Mouse (Mus musculus): Measurements from ENCODE around the gene Nup54. TPM values are rescaled to one million over a fixed set of nuclear protein-coding genes. Genes with fewer than 3 reads are reported as not detected.

Nup54 gene
- polyA plus RNA-seq, 1 experiment: 26.9 TPM

- H3K36me3 ChIP-seq (ENCODE audit: control insufficient read depth, insufficient read depth, low read length): no peaks in the 10 kb centered on the region
- no peak for TF ChIP-seq CTCF (IDR thresholded peaks at IDR 0.05; ENCODE audit: borderline replicate concordance, control insufficient read depth, extremely low read depth, insufficient read depth, low read length, poor library complexity)
- no peaks in the 10 kb centered on the region for H3K27me3 ChIP-seq (ENCODE audit: control insufficient read depth, insufficient read depth, low read length)
- no peak overlapping the region for H3K4me3 ChIP-seq (ENCODE audit: control insufficient read depth, insufficient read depth, low read length)
- peak overlapping the region; percentile 77 for H3K27ac ChIP-seq (ENCODE audit: control insufficient read depth, insufficient read depth, low read length)
- DNase-seq: peak; percentile 46
- peaks cover 15% of the 10 kb centered on the region for H3K4me1 ChIP-seq (replicated peaks; ENCODE audit: control insufficient read depth, insufficient read depth, low read length)
- WGBS: 13% methylated on average over 6 of the region's 6 CpGs
Measured at GRCm38 (mm10) chr5:92374721-92375142, 60.3 kb downstream of the Nup54 start.

- WGBS: 50% methylated on average over 2 of the region's 2 CpGs
- TF ChIP-seq CTCF (IDR thresholded peaks at IDR 0.05; ENCODE audit: borderline replicate concordance, control insufficient read depth, extremely low read depth, insufficient read depth, low read length, poor library complexity): no peak
- TF ChIP-seq POLR2A (IDR thresholded peaks at IDR 0.05; ENCODE audit: control insufficient read depth, extremely low read depth, insufficient read depth, low read length, poor library complexity): no peak
- peaks cover 15% of the 10 kb centered on the region for H3K4me1 ChIP-seq (replicated peaks; ENCODE audit: control insufficient read depth, insufficient read depth, low read length)
- DNase-seq: no peak
- no peak overlapping the region for H3K4me3 ChIP-seq (ENCODE audit: control insufficient read depth, insufficient read depth, low read length)
- no peaks in the 10 kb centered on the region for H3K27me3 ChIP-seq (ENCODE audit: control insufficient read depth, insufficient read depth, low read length)
- no peak overlapping the region for H3K27ac ChIP-seq (ENCODE audit: control insufficient read depth, insufficient read depth, low read length)
- H3K36me3 ChIP-seq (ENCODE audit: control insufficient read depth, insufficient read depth, low read length): no peaks in the 10 kb centered on the region
Measured at GRCm38 (mm10) chr5:92372605-92373004, 62.4 kb downstream of the Nup54 start.

GRCm38 (mm10) chr5:92371361-92371976, 63.5 kb downstream of the Nup54 start:
- no peak overlapping the region for H3K27ac ChIP-seq (ENCODE audit: control insufficient read depth, insufficient read depth, low read length)
- no peak for TF ChIP-seq POLR2A (IDR thresholded peaks at IDR 0.05; ENCODE audit: control insufficient read depth, extremely low read depth, insufficient read depth, low read length, poor library complexity)
- TF ChIP-seq CTCF (IDR thresholded peaks at IDR 0.05; ENCODE audit: borderline replicate concordance, control insufficient read depth, extremely low read depth, insufficient read depth, low read length, poor library complexity): no peak
- no peak for DNase-seq
- H3K36me3 ChIP-seq (ENCODE audit: control insufficient read depth, insufficient read depth, low read length): no peaks in the 10 kb centered on the region
- peaks cover 15% of the 10 kb centered on the region for H3K4me1 ChIP-seq (replicated peaks; ENCODE audit: control insufficient read depth, insufficient read depth, low read length)
- no peaks in the 10 kb centered on the region for H3K27me3 ChIP-seq (ENCODE audit: control insufficient read depth, insufficient read depth, low read length)
- 96% methylated on average over 14 of the region's 14 CpGs for WGBS
- no peak overlapping the region for H3K4me3 ChIP-seq (ENCODE audit: control insufficient read depth, insufficient read depth, low read length)

- Histone ChIP-seq H3K36me3 (ENCODE audit: control insufficient read depth, insufficient read depth, low read length) (no peaks in the 10 kb centered on the region), H3K4me3 (ENCODE audit: control insufficient read depth, insufficient read depth, low read length) (no peak overlapping the region), H3K4me1 (replicated peaks; ENCODE audit: control insufficient read depth, insufficient read depth, low read length) (peaks cover 12% of the 10 kb centered on the region), H3K27ac (ENCODE audit: control insufficient read depth, insufficient read depth, low read length) (no peak overlapping the region), H3K27me3 (ENCODE audit: control insufficient read depth, insufficient read depth, low read length) (no peaks in the 10 kb centered on the region)
- DNase-seq: no peak
- TF ChIP-seq POLR2A (IDR thresholded peaks at IDR 0.05; ENCODE audit: control insufficient read depth, extremely low read depth, insufficient read depth, low read length, poor library complexity) (no peak), CTCF (IDR thresholded peaks at IDR 0.05; ENCODE audit: borderline replicate concordance, control insufficient read depth, extremely low read depth, insufficient read depth, low read length, poor library complexity) (no peak)
- 90% methylated on average over 6 of the region's 6 CpGs for WGBS
Measured at GRCm38 (mm10) chr5:92370891-92371290, 64.1 kb downstream of the Nup54 start.

- no peak for DNase-seq
- Histone ChIP-seq H3K27me3 (ENCODE audit: control insufficient read depth, insufficient read depth, low read length) (no peaks in the 10 kb centered on the region), H3K4me3 (ENCODE audit: control insufficient read depth, insufficient read depth, low read length) (no peak overlapping the region), H3K36me3 (ENCODE audit: control insufficient read depth, insufficient read depth, low read length) (no peaks in the 10 kb centered on the region), H3K4me1 (replicated peaks; ENCODE audit: control insufficient read depth, insufficient read depth, low read length) (peaks cover 7% of the 10 kb centered on the region), H3K27ac (ENCODE audit: control insufficient read depth, insufficient read depth, low read length) (no peak overlapping the region)
- 84% methylated on average over 6 of the region's 6 CpGs for WGBS
- TF ChIP-seq POLR2A (IDR thresholded peaks at IDR 0.05; ENCODE audit: control insufficient read depth, extremely low read depth, insufficient read depth, low read length, poor library complexity) (no peak), CTCF (IDR thresholded peaks at IDR 0.05; ENCODE audit: borderline replicate concordance, control insufficient read depth, extremely low read depth, insufficient read depth, low read length, poor library complexity) (no peak)
Measured at GRCm38 (mm10) chr5:92370392-92370791, 64.6 kb downstream of the Nup54 start.

GRCm38 (mm10) chr5:92369151-92369994, 65.6 kb downstream of the Nup54 start:
- peaks cover 2% of the 10 kb centered on the region for H3K4me1 ChIP-seq (replicated peaks; ENCODE audit: control insufficient read depth, insufficient read depth, low read length)
- no peaks in the 10 kb centered on the region for H3K27me3 ChIP-seq (ENCODE audit: control insufficient read depth, insufficient read depth, low read length)
- no peak for TF ChIP-seq CTCF (IDR thresholded peaks at IDR 0.05; ENCODE audit: borderline replicate concordance, control insufficient read depth, extremely low read depth, insufficient read depth, low read length, poor library complexity)
- TF ChIP-seq POLR2A (IDR thresholded peaks at IDR 0.05; ENCODE audit: control insufficient read depth, extremely low read depth, insufficient read depth, low read length, poor library complexity): no peak
- H3K27ac ChIP-seq (ENCODE audit: control insufficient read depth, insufficient read depth, low read length): no peak overlapping the region
- WGBS: 90% methylated on average over 13 of the region's 13 CpGs
- H3K4me3 ChIP-seq (ENCODE audit: control insufficient read depth, insufficient read depth, low read length): no peak overlapping the region
- DNase-seq: no peak
- H3K36me3 ChIP-seq (ENCODE audit: control insufficient read depth, insufficient read depth, low read length): no peaks in the 10 kb centered on the region

Data from thymus, adult 2 months (tissue).